Mouse (Mus musculus) ovary, postnatal 10 days (tissue): ENCODE measurements around the gene Phc2.
A peak's percentile ranks its signal among the peaks of the same experiment; 100 is the strongest.

Experiments
- DNase-seq: peaks from one replicate; pipeline ENCODE4 v3.0.0; 2022; ENCODE audit warnings: low spot score

The Phc2 gene

DNA sequence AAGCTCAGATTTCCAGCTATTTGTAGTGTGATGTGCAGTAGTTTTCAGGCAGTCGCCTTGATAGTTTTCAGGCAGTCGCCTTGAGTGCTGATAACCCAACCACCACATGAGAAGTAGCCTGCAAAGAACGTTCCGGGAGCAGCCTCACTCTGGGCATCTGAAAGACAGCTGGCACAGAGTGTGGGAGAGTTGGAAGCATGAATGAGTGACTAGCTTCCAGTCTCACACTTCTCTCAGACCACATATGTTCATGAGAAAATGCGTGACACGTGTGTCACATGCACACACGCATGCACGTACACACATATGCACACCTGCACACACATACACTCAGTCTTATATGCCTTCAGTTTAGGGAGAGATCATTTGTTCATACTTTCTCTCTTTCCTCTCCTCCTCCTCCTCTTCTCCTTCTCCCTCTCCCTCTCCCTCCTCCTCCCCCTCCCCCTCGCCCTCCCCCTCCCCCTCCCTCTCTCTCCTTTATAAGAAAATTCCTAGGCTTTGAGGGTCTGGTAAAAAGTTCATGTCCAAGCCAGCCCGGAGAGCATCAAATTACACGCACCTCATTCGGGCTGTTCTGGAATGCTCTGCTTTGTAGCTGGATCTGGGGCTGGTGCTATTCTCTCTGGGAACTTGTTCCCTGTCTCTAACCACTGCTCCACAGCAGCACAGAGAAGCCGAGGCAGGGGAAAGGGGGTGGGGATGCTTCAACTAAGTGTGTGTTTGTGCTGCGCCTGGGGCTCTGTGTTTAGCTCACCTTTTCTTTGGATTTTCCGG lies 37.8 kb downstream of the Phc2 start:
- DNase-seq = no peak

GRCm38 (mm10) chr4:128693207-128693606 lies 38.7 kb downstream of the Phc2 start:
- DNase-seq = no peak

DNA sequence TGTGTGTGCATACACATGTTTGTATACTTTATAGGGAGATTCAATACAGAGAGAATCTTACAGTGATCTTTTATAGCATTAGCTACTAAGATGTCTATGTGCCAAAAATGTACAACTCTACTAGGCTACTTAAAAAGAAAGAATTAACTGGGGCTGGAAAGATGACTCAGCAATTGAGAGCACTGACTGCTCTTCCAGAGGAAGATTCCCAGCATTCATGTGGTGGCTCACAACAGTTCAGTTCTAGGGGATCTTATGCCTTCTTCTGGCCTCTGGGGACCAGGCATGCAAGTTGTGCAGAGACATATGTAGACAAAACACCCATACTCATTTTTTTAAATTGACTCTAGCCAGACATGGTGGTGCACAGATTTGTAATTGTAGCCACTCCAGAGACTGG lies 39.8 kb downstream of the Phc2 start:
- DNase-seq = no peak

DNA sequence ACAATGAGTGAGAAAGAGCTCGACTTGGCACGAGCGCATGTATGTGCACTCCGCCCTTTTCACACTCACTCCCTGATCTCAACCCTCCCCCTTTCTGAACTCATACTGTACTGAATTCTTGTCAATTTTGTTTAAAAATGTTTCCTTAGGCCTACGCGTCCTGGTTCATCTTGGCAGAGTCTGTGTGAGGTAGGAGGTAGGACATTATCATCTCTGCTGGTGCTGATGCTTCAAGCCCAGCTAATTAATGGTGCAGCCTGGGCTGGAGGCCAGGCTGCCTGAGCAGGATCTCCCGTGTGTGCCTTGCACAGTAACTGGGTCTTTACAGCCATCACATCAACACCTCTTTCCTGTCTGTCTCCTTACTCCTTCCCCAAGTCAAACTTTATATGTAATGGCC lies 40.6 kb downstream of the Phc2 start:
- no peak for DNase-seq

- DNase-seq = no peak
These were observed 43.7 kb downstream of the Phc2 start for GRCm38 (mm10) chr4:128698011-128698861.

DNA sequence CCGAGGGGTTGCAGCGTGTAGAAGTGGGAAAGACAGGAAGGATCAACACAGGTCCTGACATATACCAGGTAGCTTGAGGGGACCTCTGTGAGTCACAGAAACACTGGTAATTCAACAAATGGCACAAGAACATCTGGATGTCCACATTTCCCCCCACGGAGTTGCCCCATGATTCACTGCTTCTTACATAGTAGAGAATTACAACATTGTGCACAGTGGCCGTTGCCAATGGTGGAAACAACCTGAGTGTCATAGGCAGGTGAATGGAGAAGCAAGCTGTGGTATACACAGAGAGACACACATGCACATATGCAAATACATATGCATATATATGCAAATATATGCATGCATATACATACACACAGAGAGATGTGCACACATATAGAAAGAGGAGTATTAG lies 45.4 kb downstream of the Phc2 start:
- DNase-seq = no peak

DNA sequence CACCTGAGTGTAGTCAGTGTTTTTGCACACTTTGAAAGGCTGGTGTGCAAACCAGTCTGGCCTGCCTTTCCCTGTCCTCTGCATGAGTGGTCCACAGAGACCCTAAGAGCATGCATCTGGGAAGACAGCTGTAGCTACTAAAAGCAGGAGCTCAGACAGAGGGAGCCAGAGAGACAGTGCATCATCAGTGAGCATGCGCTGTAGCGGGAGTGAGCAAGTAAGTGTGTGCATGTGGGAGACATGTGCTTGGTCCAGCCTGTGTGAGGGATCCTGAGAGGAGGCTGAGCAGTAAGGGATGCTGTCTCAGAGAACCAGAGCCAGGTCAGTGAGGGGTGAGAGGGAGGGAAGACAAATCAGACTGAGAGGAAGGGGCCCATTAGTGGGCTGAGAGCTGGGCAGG lies 46.0 kb downstream of the Phc2 start:
- DNase-seq = no peak

GRCm38 (mm10) chr4:128705138-128705720 lies 50.7 kb downstream of the Phc2 start:
- DNase-seq = no peak

DNA sequence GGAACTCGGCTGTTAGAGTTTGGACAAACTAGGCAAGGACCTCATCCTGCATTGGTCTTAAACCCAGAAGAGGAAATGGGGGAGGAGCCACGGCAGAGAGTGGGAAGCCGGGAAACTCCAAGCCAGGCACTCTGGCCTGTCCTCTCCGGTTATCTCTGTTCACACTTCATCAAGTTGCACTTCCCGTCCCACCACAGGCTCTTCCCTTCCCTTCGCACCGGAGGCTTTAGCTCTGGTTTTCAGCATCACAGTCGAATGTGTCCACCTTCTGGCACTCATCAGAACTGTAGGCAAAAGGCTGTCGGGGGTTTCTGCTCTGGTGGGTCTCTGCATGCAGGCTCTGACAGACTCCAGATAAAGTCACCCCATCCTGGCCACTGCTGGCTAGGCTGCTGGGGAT lies 52.1 kb downstream of the Phc2 start:
- no peak for DNase-seq

- DNase-seq = no peak
These were observed 52.9 kb downstream of the Phc2 start for GRCm38 (mm10) chr4:128707384-128707783.

DNA sequence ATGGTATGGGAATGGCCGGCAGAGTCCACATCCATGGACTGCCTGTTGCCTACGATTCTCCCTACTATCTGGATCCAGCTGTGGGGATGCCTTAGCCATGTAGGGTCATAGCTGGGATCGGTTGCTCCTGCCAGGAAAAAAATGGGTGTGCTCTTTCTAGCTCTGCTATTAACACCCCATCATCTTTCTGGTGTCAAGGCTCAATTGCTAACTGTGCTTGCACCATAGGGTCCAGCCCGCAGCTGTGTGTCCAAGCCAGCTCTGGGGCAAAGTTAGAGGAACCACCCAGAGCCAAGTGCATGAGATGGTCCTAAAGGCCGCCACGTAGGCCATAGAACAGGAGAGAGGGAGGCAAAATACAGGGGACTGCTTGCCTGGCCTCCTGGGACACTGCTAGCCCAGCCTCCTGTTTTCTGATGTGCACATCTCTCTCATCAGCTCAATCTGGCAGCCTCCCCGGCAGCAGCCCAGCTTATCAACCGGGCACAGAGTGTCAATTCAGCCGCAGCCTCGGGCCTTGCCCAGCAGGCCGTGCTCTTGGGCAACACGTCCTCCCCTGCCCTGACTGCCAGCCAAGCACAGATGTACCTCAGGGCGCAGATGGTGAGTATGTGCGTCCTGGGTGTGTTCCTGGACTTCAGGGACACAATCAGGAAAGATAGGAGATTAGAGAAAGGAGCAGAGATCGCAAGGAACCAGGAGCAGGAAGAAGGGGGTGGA lies 54.7 kb downstream of the Phc2 start:
- no peak for DNase-seq

GRCm38 (mm10) chr4:128709781-128710166 lies 55.3 kb downstream of the Phc2 start:
- DNase-seq = no peak

DNA sequence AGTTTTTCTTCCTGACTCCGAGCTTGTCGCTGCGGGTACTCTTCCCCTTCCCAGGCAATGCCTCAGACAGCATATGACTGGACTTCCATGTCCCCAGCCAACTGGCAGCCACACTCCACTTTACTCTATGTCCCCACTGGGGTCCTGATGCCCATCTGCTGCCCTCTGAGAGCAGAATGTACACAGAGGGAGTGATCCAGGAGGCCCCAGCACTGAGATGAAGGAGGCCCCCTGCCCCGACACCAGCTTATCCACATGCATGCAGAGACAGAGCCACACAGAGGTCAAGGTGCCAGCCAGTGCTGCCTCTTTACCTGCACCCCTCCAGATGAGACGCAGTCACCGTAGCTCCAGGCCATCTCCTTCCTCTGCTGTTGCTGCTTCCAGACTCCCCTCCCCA lies 55.8 kb downstream of the Phc2 start:
- DNase-seq = no peak

- DNase-seq = no peak
These were observed 56.3 kb downstream of the Phc2 start for GRCm38 (mm10) chr4:128710800-128711199.

GRCm38 (mm10) chr4:128711455-128712135 lies 57.1 kb downstream of the Phc2 start:
- peak; percentile 91 for DNase-seq

GRCm38 (mm10) chr4:128712136-128712655 lies 57.7 kb downstream of the Phc2 start:
- no peak for DNase-seq

- DNase-seq = no peak
These were observed 58.4 kb downstream of the Phc2 start for GRCm38 (mm10) chr4:128712941-128713340.

GRCm38 (mm10) chr4:128715241-128716204 lies 61.0 kb downstream of the Phc2 start:
- no peak for DNase-seq

DNA sequence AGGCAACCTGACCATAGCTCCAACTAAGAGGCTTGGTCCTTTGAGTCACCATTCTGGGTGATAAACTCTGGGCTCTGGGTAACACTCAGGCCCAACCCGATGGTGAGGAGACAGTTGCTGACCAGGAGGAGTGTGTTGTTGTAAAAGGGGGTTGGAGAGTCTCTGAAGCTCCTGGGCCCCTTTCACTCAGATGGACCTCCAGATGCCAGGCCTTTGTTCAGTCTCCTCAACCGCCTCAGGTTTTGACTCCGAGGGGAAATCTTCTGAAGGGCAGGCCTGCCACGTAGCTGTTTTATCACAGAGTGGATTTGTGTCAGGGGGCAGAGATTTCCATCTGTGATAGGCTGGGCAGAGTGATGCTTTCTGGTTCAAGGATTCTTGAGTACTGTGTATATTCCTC lies 61.8 kb downstream of the Phc2 start:
- DNase-seq = no peak

DNA sequence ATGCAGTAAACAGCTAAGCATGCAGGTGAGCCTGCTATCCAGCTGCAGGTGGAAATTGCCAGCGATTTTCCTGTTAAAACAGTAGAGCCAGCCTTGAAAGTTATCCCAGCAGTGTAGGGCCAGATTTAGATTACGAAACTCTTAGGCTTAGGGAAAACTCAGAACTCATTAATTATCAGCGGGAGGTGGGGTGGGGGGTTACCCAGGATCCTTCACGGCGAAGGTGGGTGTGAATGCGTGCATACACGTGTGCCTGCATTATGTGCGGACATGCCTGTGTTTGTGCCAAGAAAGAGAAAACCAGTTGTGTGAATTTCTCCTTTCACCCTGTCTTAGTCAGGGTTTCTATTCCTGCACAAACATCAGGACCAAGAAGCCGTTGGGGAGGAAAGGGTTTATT lies 62.2 kb downstream of the Phc2 start:
- DNase-seq = no peak
